Mouse (Mus musculus) C2C12 (cell line): ENCODE measurements around the gene 4930432K21Rik.

Experiments used
- CTCF ChIP-seq: IDR thresholded peaks from one replicate; pipeline ENCODE4 v1.5.1; 2011; ENCODE audit not compliant: control insufficient read depth, insufficient read depth, insufficient read length
- USF1 ChIP-seq: IDR thresholded peaks from one replicate; pipeline ENCODE4 v1.6.1; 2011; ENCODE audit warnings: low read depth, mild to moderate bottlenecking, control low read depth, moderate library complexity

- peak; percentile 55 for TF ChIP-seq CTCF
- TF ChIP-seq USF1, result no peak
These were observed 39.4 kb downstream of the 4930432K21Rik start for GRCm38 (mm10) chr8:84187065-84187755.
